15 mouse cellular contexts compared by ENCODE assay signal in genomic region chr19:43850026-43850425, GRCm38 (mm10).
"Had no signal": no experiment of that assay in that cellular context is flagged by ENCODE, and none has a peak within 500 bp of the region (broad histone marks: within the 10 kb centered on the region; RNA-seq: fewer than 3 reads in every experiment).

No protein-coding gene starts in this region.

- H3K4me3 ChIP-seq: limb, embryonic 12.5 days; limb, embryonic 15.5 days; midbrain, embryonic 12.5 days; midbrain, embryonic 15.5 days; neural tube, embryonic 12.5 days; neural tube, embryonic 15.5 days; stomach, embryonic 15.5 days had no signal

- H3K4me1 ChIP-seq: limb, embryonic 12.5 days; limb, embryonic 15.5 days; midbrain, embryonic 12.5 days; midbrain, embryonic 15.5 days; neural tube, embryonic 12.5 days; neural tube, embryonic 15.5 days; stomach, embryonic 15.5 days had no signal

- DNase-seq: kidney, adult 9 months; kidney, postnatal 14 days; kidney, postnatal 4 days; left cerebral cortex, postnatal 4 days; liver, postnatal 0 days; lung, embryonic 14.5 days; thymus, adult 18-20 months; thymus, postnatal 36 days had no signal

- H3K27me3 ChIP-seq: limb, embryonic 12.5 days; limb, embryonic 15.5 days; midbrain, embryonic 12.5 days; midbrain, embryonic 15.5 days; neural tube, embryonic 12.5 days; neural tube, embryonic 15.5 days; stomach, embryonic 15.5 days had no signal

- H3K9me3 ChIP-seq: limb, embryonic 12.5 days; limb, embryonic 15.5 days; midbrain, embryonic 12.5 days; midbrain, embryonic 15.5 days; neural tube, embryonic 12.5 days; neural tube, embryonic 15.5 days; stomach, embryonic 15.5 days had no signal
